Mouse (Mus musculus) CD4-positive naive resting alpha-beta T cell, adult 57 days (primary cell): Measurements from ENCODE around the gene Trim30a. TPM values are rescaled to one million over a fixed set of nuclear protein-coding genes. Genes with fewer than 3 reads are reported as not detected.

Experiments
- total RNA-seq: library from RNA; stranded (reverse); gene quantifications from one replicate; pipeline ENCODE4 v1.2.4, GENCODE M21; 2023

The Trim30a gene
- 58.6 TPM for total RNA-seq

DNA sequence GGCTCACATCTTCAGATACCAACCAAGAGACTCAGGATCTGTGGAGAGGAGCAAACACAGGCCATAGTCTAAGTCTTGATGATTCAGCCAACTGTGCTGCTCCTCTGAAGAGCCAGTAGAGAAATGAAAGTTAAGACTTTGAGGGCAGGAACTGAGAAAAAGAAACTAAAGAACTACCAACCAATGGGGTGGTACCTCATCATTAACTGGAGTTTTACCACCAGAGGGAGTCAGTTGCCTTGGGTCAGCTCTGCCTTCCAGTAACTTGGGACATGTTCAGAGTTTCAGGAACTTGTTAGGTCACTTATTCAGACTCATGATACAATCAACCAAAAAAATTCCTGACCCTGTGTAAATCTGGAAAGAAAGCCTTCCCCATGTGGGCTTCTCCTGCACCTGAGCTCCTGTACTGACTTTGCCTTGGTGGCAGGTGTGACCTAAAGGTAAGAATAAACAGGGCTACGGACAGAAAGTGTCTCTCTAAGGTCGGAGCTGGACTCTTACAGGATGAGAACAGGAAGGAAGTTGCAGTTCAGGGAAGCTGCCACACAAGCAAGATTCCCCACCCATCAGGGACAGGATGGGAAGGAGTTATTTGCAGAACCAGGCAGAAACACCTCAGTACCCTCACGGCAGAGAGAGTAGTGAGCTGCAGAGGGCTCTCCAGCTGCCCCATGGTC lies at the start of gene Trim30a:
TSS of gene Trim30a (minus strand) at position 129 of the 680 bp plus-strand sequence.

DNA sequence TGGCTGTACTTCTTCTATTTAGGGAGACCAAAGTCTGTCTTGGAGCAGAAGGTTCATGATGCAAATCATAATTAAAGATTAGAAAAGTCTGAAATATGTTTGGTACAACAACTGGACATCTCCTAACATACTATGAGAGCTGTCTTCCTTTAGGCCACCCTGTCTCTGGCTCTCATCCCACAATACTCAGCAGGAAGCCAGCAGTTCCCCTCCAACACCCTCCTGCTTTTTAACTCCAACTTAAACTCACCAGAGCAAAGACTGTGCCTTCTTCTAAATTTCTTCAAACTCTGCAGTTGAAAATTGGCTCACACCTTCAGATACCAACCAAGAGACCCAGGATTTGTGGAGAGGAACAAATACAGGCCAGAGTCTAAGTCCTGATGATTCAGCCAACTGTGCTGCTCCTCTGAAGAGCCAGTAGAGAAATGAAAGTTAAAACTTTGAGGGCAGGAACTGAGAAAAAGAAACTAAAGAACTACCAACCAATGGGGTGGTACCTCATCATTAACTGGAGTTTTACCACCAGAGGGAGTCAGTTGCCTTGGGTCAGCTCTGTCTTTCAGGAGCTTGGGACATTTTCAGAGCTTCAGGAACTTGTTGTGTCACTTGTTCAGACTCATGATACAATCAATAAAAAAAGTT lies 42.5 kb upstream of the Trim30a start, which contains the start of gene Trim30d:
TSS of gene Trim30d (minus strand) at position 429 of the 645 bp plus-strand sequence.

DNA sequence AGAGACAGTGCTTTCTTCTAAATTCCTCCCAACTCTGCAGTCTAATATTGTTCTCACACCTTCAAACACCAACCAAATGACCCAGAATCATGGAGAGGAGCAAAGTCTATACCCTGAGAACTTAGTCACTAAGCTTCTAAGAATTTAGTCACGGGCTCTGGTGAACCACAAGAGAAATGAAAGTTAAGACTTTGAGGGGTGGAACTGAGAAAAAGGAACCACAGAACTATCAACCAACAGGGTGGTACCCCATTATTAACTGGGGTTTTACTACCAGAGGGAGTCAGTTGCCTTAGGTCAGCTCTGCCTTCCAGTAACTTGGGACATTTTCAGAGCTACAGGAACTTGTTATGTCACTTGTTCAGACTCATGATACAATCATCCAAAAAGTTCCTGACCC lies 64.3 kb downstream of the Trim30a start, which contains the start of gene Trim30c:
TSS of gene Trim30c (minus strand) at position 140 of the 400 bp plus-strand sequence.

DNA sequence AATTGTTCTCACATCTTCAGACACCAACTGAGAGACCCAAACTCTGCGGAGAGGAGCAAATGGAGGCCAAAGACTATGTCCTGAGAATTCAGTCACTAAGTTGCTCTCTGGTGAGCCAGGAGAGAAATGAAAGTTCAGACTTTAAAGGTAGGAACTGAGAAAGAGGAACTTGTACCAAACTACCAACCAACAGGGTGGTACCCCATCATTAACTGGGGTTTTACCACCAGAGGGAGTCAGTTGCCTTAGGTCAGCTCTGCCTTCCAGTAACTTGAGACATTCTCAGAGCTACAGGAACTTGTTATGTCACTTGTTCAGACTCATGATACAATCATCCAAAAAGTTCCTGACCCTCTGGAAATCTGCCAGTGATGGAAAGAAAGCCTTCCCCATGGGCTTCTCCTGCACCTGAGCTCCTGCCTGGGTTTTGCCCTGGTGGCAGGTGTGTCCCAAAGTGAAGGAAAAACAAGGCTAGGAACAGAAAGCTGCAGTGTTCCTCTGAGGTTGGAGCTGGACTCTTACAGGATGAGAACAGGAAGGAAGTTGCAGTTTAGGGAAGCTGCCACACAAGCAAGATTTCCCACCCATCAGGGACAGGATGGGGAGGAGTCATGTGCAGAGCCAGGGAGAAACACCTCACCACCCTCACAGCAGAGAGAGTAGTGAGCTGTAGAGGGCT lies 95.1 kb downstream of the Trim30a start, which contains the start of gene Trim30b:
TSS of gene Trim30b (minus strand) at position 149 of the 679 bp plus-strand sequence.

Other genes with a start within 250 kb of the Trim30a start
- not detected for gene Trim6, start 246.4 kb downstream of the Trim30a start, total RNA-seq
- gene Trim34a, start 220.7 kb downstream of the Trim30a start, total RNA-seq = 25.1 TPM
- 22.3 TPM for gene Trim5, start 177.1 kb downstream of the Trim30a start, total RNA-seq
- gene Trim12a, start 149.7 kb downstream of the Trim30a start, total RNA-seq = 99.6 TPM
- 0.68 TPM for gene Trim34b, start 135.7 kb downstream of the Trim30a start, total RNA-seq
- 37.2 TPM for gene Trim12c, start 111.8 kb downstream of the Trim30a start, total RNA-seq
- 1.8 TPM for gene Trim30b, start 95.3 kb downstream of the Trim30a start, total RNA-seq
- gene Trim30c, start 64.4 kb downstream of the Trim30a start, total RNA-seq = 0.77 TPM
- gene Trim30d, start 42.7 kb upstream of the Trim30a start, total RNA-seq = 6.3 TPM
- not detected for gene Olfr651, start 84.9 kb upstream of the Trim30a start, total RNA-seq
- gene Olfr652, start 95.7 kb upstream of the Trim30a start, total RNA-seq = not detected
- gene Olfr653, start 112.1 kb upstream of the Trim30a start, total RNA-seq = not detected
- not detected for gene Olfr654, start 121.8 kb upstream of the Trim30a start, total RNA-seq
- not detected for gene Olfr655, start 136.6 kb upstream of the Trim30a start, total RNA-seq
- not detected for gene Olfr656, start 148.8 kb upstream of the Trim30a start, total RNA-seq
- gene Olfr657, start 159.6 kb upstream of the Trim30a start, total RNA-seq = not detected
- gene Olfr658, start 182.1 kb upstream of the Trim30a start, total RNA-seq = not detected
- not detected for gene Olfr659, start 201.6 kb upstream of the Trim30a start, total RNA-seq
- gene Olfr661, start 221.3 kb upstream of the Trim30a start, total RNA-seq = not detected